Mouse (Mus musculus) kidney, postnatal 0 days (tissue): Measurements from ENCODE around the gene Tnpo1. TPM values are rescaled to one million over a fixed set of nuclear protein-coding genes. Genes with fewer than 3 reads are reported as not detected.

Experiments
- ATAC-seq: fragments of 200-750 bp; cut with Nextera tagmentation; replicated peaks from 2 replicates; pipeline ENCODE4 v1.8.0; 2017; ENCODE audit warnings: low read depth, moderate number of reproducible peaks, moderate TSS enrichment, moderate library complexity; ENCODE audit not compliant: low FRiP score
- DNase-seq: peaks from one replicate; pipeline ENCODE4 v3.0.0-alpha.2; 2016; ENCODE audit warnings: low spot score
- H3K27ac ChIP-seq: fragments of 300-500 bp; sonication (generic); 2 replicates; pipeline ENCODE4 v1.5.1; 2014; ENCODE audit warnings: mild to moderate bottlenecking
- H3K27me3 ChIP-seq: fragments of 300-500 bp; sonication (generic); 2 replicates; pipeline ENCODE4 v1.6.1; 2014; ENCODE audit warnings: low read length, mixed read lengths; ENCODE audit not compliant: insufficient read depth
- H3K36me3 ChIP-seq: fragments of 300-500 bp; sonication (generic); 2 replicates; pipeline ENCODE4 v1.6.1; 2014; ENCODE audit warnings: low read length, mixed read lengths; ENCODE audit not compliant: insufficient read depth
- H3K4me1 ChIP-seq: fragments of 300-500 bp; sonication (generic); replicated peaks from 2 replicates; pipeline ENCODE4 v1.6.1; 2014; ENCODE audit warnings: antibody characterized with exemption, low read length, mixed read lengths; ENCODE audit not compliant: insufficient read depth
- H3K4me2 ChIP-seq: fragments of 300-500 bp; sonication (generic); 2 replicates; pipeline ENCODE4 v1.6.1; 2014; ENCODE audit warnings: mild to moderate bottlenecking, low read length, moderate library complexity, mixed read lengths
- H3K4me3 ChIP-seq: fragments of 300-500 bp; sonication (generic); replicated peaks from 2 replicates; pipeline ENCODE4 v1.5.1; 2014; ENCODE audit warnings: low read depth, low read length
- H3K9ac ChIP-seq: fragments of 300-500 bp; sonication (generic); 2 replicates; pipeline ENCODE4 v1.6.1; 2014; ENCODE audit warnings: low read depth, low read length
- H3K9me3 ChIP-seq: fragments of 300-500 bp; sonication (generic); replicated peaks from 2 replicates; pipeline ENCODE4 v1.6.1; 2016; ENCODE audit warnings: low read length, inconsistent platforms, mixed read lengths
- CTCF ChIP-seq: IDR thresholded peaks from 2 replicates; pipeline ENCODE4 v1.5.1; 2016; ENCODE audit warnings: antibody characterized with exemption, low read depth, mild to moderate bottlenecking, moderate library complexity
- WGBS: fragments of 180-500 bp; shearing (Covaris S2); extraction: QIAGEN DNeasy Blood & Tissue Kit; methylation state at CpG from one replicate; pipeline ENCODE4 v1.1.7; 2014; 5-methylcytosine and 5-hydroxymethylcytosine counted together
- polyA plus RNA-seq: library from polyadenylated mRNA; unstranded; fragments of >200 nt; fragmentation: Nextera tagmentation; extraction: Ambion mirVana; gene quantifications from 2 replicates; pipeline ENCODE4 v1.2.1, GENCODE M21; 2015

Gene Tnpo1
- polyA plus RNA-seq, 1 experiment from 2014 or later, result 37.8 TPM

DNA sequence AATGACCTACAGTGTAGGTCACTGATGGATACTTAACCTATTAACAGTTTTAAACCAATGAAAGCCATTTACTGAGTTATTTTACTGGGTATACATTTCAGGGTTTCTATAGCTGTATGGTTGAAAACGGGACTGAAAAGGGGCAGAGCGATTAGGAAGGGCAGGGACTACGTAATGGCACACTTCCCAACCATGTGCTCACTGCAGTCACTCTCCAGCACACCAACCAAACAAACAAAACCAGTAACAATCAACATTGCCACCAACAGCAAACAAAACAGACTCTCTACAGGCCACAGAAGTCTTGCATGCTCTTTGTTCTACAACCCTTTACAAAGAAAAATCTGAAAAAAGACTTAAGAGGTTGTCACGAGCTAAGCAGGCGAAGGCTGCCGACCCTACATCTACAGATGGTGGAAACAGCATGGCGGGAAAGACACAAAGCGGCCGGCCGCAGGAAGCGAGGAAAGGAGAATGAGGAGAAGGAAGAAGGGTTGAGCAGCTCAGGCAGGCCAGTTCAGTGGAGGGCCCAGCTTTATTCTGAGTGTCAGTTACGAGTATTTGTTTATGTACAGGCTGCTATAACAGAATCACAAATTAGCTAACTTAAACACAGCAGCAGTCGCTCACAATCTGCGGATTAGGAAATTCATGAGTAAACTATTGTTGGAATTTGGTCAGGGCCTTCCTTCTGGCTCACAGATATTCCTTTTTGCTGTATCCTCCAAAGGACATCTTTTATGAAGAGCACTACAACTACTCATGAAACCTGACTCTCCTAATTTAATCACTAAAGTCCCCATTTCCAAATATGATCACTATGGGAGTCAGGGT, 12.0 kb downstream of the Tnpo1 start:
- Histone ChIP-seq H3K36me3 (no peaks in the 10 kb centered on the region), H3K4me1 (peaks cover 35% of the 10 kb centered on the region), H3K4me2 (no peak overlapping the region), H3K9me3 (no peaks in the 10 kb centered on the region), H3K27me3 (no peaks in the 10 kb centered on the region), H3K9ac (no peak overlapping the region), H3K27ac (peak overlapping the region; percentile 1; the same call in 1 of the 2 replicates), H3K4me3 (no peak overlapping the region)
- no peak for TF ChIP-seq CTCF
- DNase-seq (no peak), ATAC-seq (no peak)
- 74% methylated on average over 14 of the region's 14 CpGs for WGBS

DNA sequence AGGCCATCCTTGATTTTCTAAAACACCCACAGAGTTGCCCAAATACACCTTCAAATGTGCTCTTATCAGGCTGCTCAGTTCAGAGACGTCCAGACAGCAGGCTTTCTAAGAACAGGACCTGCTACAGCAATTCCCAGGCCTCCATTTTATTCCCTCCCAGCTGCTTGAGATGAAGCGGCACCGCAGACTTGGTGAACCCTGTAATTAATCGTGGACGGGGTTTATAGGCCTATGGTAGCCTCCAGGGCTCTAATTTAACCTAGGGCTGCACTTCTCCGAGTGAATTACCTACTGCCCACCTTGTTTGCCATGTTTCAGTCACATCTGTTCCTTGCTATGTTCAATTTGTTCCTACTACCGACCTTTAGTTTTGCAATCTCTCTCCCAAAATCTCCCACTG, 13.0 kb downstream of the Tnpo1 start:
- peaks cover 32% of the 10 kb centered on the region for H3K4me1 ChIP-seq
- no peak overlapping the region for H3K9ac ChIP-seq
- DNase-seq (no peak), ATAC-seq (no peak)
- H3K4me2 ChIP-seq, result no peak overlapping the region
- H3K27me3 ChIP-seq, result no peaks in the 10 kb centered on the region
- 0 out of 2 replicates have a peak overlapping the region, but pooled peaks have one; percentile 15 for H3K27ac ChIP-seq
- no peaks in the 10 kb centered on the region for H3K9me3 ChIP-seq
- whole genome bisulfite sequencing, result 19% methylated on average over 7 of the region's 7 CpGs
- TF ChIP-seq CTCF, result no peak
- no peak overlapping the region for H3K4me3 ChIP-seq
- no peaks in the 10 kb centered on the region for H3K36me3 ChIP-seq

GRCm38 (mm10) chr13:98912602-98913001, 13.6 kb downstream of the Tnpo1 start:
- 51% methylated on average over 8 of the region's 8 CpGs for WGBS
- Histone ChIP-seq H3K4me3 (no peak overlapping the region), H3K4me1 (peaks cover 30% of the 10 kb centered on the region), H3K9ac (no peak overlapping the region), H3K4me2 (no peak overlapping the region), H3K27ac (no peak overlapping the region), H3K9me3 (no peaks in the 10 kb centered on the region), H3K27me3 (no peaks in the 10 kb centered on the region), H3K36me3 (no peaks in the 10 kb centered on the region)
- DNase-seq (no peak), ATAC-seq (no peak)
- no peak; the same call in 1 of the 2 replicates for TF ChIP-seq CTCF

- Histone ChIP-seq H3K4me2 (no peak overlapping the region), H3K9ac (no peak overlapping the region), H3K27ac (no peak overlapping the region), H3K36me3 (no peaks in the 10 kb centered on the region), H3K4me1 (peaks cover 30% of the 10 kb centered on the region), H3K4me3 (no peak overlapping the region), H3K9me3 (no peaks in the 10 kb centered on the region), H3K27me3 (no peaks in the 10 kb centered on the region)
- no peak for DNase-seq
- TF ChIP-seq CTCF, result no peak
- no peak for ATAC-seq
- WGBS, result 63% methylated on average over 3 of the region's 3 CpGs
Measured at GRCm38 (mm10) chr13:98910801-98911200, 15.4 kb downstream of the Tnpo1 start.

DNA sequence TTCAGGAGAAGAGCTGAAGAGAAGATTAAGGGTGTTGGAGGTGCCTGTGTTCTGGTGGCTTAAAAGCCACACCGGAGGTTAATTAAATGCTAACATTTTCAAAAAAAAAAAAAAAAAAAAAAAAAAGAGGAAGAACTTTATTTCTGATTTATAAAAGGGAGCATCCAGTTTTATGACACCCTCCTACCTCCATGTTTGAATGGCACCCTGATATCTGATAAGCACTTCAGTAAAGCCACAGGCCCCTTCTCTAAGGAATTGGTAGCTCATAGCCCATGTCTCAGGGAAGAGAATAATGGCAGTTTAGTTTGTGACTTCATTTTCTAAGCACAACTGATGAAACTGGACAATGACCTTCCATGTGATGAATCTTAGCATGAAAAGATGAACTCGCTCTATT, 21.6 kb downstream of the Tnpo1 start:
- Histone ChIP-seq H3K4me1 (no peaks in the 10 kb centered on the region; the same call in 1 of the 2 replicates), H3K9me3 (no peaks in the 10 kb centered on the region), H3K27ac (no peak overlapping the region), H3K27me3 (no peaks in the 10 kb centered on the region), H3K36me3 (no peaks in the 10 kb centered on the region), H3K4me3 (no peak overlapping the region), H3K4me2 (no peak overlapping the region), H3K9ac (no peak overlapping the region)
- DNase-seq (no peak), ATAC-seq (no peak)
- 99% methylated on average over 2 of the region's 2 CpGs for WGBS
- no peak for TF ChIP-seq CTCF

DNA sequence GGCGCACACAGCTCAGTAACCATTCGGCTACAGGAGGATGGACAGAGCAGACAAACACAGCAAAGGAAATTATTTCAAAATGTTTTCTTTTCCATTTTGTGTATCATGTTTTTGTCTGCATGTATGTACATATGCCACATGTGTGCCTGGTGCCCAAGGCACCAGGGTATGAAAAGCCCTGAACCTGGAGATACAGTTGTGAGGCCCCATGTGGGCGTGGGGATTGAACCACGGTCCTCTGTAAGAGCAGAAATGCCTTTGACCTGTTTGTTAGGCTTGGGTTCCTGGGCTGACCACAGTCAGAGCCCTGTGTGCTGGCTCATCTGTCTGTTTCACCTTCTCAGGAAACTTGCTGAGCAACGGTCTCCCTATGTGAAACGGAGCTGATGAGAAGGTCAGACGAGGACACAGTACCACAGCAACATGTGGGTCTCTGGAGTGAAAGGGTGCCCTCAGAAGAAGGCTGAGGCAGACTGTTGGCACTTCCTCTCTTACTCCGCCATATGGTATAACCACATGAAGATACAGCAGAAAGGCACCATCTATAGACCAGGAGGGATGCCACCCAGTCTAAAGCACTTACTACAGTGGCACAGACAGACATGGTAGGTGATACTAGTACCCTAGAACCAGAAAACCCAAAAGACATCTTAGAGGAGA, 23.7 kb downstream of the Tnpo1 start:
- Histone ChIP-seq H3K9me3 (no peaks in the 10 kb centered on the region), H3K4me2 (no peak overlapping the region), H3K4me1 (no peaks in the 10 kb centered on the region), H3K27ac (no peak overlapping the region), H3K27me3 (no peaks in the 10 kb centered on the region), H3K36me3 (no peaks in the 10 kb centered on the region), H3K9ac (no peak overlapping the region), H3K4me3 (no peak overlapping the region)
- TF ChIP-seq CTCF, result no peak
- DNase-seq, result no peak
- 89% methylated on average over 8 of the region's 8 CpGs for WGBS
- ATAC-seq, result no peak
